Mouse (Mus musculus): ENCODE data around the gene Fam120a. TPM values are rescaled to one million over a fixed set of nuclear protein-coding genes. Genes with fewer than 3 reads are reported as not detected.

Gene Fam120a
- polyA plus RNA-seq, 1 experiment from 2014 or later: 38.0 TPM

DNA sequence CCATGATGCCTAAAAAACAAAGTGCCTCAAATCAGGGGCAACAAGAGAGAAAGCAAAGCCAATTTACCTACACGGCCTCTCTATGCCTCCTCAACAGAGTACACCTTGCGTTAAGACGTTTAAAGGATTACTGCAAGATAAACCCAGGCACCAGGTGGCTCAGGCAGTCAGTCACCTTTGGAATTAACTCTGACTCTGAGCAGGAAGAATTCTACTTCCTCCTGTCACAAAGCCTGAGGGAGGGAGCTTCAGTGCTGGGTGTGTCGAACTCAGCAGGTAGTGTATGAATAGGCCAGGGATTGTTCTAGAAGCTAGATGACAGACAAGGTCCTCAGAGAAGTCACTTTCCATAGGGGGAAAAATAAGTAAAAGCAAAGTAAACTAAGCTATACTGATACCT lies 9.2 kb downstream of the Fam120a start:
- no peaks in the 10 kb centered on the region for H3K27me3 ChIP-seq (replicated peaks; ENCODE audit: control insufficient read depth, insufficient read depth, low read length)
- no peak overlapping the region for H3K4me2 ChIP-seq
- H3K9me3 ChIP-seq (ENCODE audit: control insufficient read depth, low read length): no peaks in the 10 kb centered on the region
- DNase-seq (ENCODE audit: low spot score) (no peak), ATAC-seq (replicated peaks; ENCODE audit: low FRiP score) (no peak)
- WGBS: 63% methylated on average over 4 of the region's 4 CpGs
- H3K4me1 ChIP-seq (replicated peaks; ENCODE audit: control insufficient read depth, insufficient read depth, low read length): peaks cover 20% of the 10 kb centered on the region
- H3K36me3 ChIP-seq (ENCODE audit: control insufficient read depth, insufficient read depth, low read length): no peaks in the 10 kb centered on the region
- H3K27ac ChIP-seq (ENCODE audit: low read depth, low read length): no peak overlapping the region
- H3K4me3 ChIP-seq (ENCODE audit: low read depth, low read length): no peak overlapping the region
- no peak overlapping the region for H3K9ac ChIP-seq (ENCODE audit: low read depth, low read length)

- H3K4me3 ChIP-seq (ENCODE audit: low read depth, low read length): no peak overlapping the region
- DNase-seq (ENCODE audit: low spot score) (no peak), ATAC-seq (replicated peaks; ENCODE audit: low FRiP score) (no peak)
- H3K27ac ChIP-seq (ENCODE audit: low read depth, low read length): no peak overlapping the region
- 84% methylated on average over 4 of the region's 4 CpGs for WGBS
- no peak overlapping the region for H3K9ac ChIP-seq (ENCODE audit: low read depth, low read length)
- H3K9me3 ChIP-seq (ENCODE audit: control insufficient read depth, low read length): no peaks in the 10 kb centered on the region
- H3K36me3 ChIP-seq (ENCODE audit: control insufficient read depth, insufficient read depth, low read length): no peaks in the 10 kb centered on the region
- H3K27me3 ChIP-seq (replicated peaks; ENCODE audit: control insufficient read depth, insufficient read depth, low read length): no peaks in the 10 kb centered on the region
- H3K4me1 ChIP-seq (replicated peaks; ENCODE audit: control insufficient read depth, insufficient read depth, low read length): peaks cover 5% of the 10 kb centered on the region
- no peak overlapping the region for H3K4me2 ChIP-seq
These were observed 13.0 kb downstream of the Fam120a start for GRCm38 (mm10) chr13:48954825-48955224.

DNA sequence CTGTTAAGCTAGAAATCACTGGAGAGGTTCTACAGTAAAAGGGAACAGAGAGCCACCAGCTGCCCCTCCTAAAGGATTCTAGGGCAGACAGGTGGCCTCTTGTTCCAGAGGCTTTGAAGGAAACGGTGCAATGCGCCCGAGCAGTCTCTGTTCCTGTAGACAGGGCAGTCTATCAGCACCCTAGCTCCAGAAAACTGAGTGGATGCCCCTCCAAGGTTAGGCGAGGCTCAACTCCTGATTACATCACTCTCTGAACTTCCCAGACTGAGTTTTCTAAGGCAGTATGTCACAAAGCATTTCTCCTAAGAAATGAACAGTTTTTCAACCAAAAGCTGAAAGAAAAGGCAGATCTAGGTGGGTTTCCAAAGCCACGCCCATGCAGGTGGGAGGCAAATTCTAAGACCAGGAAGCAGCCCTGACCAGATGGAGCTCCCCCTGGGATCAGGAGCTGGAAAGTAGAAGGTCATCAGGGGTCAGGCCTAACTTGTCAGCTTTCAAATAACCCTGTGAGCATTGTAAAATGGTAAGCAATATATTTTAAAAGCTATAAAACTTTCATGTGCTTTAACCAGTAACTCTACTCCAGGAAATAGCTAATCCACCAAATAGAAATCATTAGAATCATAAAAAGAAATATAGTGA lies 17.1 kb downstream of the Fam120a start:
- Histone ChIP-seq H3K9ac (ENCODE audit: low read depth, low read length) (no peak overlapping the region), H3K4me1 (replicated peaks; ENCODE audit: control insufficient read depth, insufficient read depth, low read length) (peaks cover 2% of the 10 kb centered on the region; the same call in 1 of the 2 replicates), H3K36me3 (ENCODE audit: control insufficient read depth, insufficient read depth, low read length) (peaks cover 15% of the 10 kb centered on the region), H3K27me3 (replicated peaks; ENCODE audit: control insufficient read depth, insufficient read depth, low read length) (no peaks in the 10 kb centered on the region), H3K9me3 (ENCODE audit: control insufficient read depth, low read length) (no peaks in the 10 kb centered on the region), H3K4me2 (no peak overlapping the region), H3K27ac (ENCODE audit: low read depth, low read length) (no peak overlapping the region), H3K4me3 (ENCODE audit: low read depth, low read length) (no peak overlapping the region)
- WGBS: 74% methylated on average over 5 of the region's 5 CpGs
- ATAC-seq (replicated peaks; ENCODE audit: low FRiP score) (no peak), DNase-seq (ENCODE audit: low spot score) (no peak)

DNA sequence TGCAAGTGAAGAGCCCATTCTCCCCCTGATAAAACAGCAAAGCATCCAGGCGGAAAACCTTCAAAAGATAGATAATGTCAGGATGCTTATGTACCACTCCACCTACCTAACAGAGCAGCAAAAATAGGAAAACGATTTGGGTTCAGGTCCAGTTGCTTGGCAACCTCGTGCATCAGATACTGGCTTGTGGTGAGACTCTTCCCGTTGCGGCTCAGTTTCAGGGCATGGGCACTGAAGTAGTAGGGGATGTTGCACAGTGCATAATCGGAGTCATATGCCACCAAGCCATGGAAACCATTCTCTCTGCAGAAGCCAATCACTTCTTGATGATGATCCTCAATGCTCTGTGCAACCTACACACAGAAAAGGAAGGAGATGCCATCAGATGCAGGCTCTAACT lies 18.9 kb downstream of the Fam120a start:
- Histone ChIP-seq H3K9ac (ENCODE audit: low read depth, low read length) (no peak overlapping the region), H3K4me2 (no peak overlapping the region), H3K4me1 (replicated peaks; ENCODE audit: control insufficient read depth, insufficient read depth, low read length) (peaks cover 2% of the 10 kb centered on the region; the same call in 1 of the 2 replicates), H3K27me3 (replicated peaks; ENCODE audit: control insufficient read depth, insufficient read depth, low read length) (no peaks in the 10 kb centered on the region), H3K9me3 (ENCODE audit: control insufficient read depth, low read length) (no peaks in the 10 kb centered on the region), H3K27ac (ENCODE audit: low read depth, low read length) (no peak overlapping the region), H3K4me3 (ENCODE audit: low read depth, low read length) (no peak overlapping the region), H3K36me3 (ENCODE audit: control insufficient read depth, insufficient read depth, low read length) (peaks cover 20% of the 10 kb centered on the region)
- 91% methylated on average over 6 of the region's 6 CpGs for WGBS
- ATAC-seq (replicated peaks; ENCODE audit: low FRiP score): no peak
- no peak for DNase-seq (ENCODE audit: low spot score)

DNA sequence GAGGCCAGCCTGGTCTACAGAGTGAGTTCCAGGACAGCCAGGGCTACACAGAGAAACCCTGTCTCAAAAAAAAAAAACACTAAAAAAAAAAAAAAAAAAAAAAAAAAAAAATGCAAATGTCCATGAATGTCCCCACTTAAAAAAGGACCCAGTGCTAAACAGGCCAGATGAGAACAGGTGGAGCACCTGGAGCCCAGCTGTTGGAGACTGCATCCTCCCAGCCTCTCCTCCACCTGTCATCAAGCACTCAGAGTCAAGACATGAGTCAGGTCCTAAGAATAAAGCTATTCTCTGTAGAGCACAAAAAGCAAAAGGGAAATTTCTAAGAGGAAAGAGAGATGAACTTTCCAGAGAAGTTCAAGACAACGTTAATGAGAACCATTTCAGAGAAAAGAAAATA lies 23.2 kb downstream of the Fam120a start:
- DNase-seq (ENCODE audit: low spot score): no peak
- H3K36me3 ChIP-seq (ENCODE audit: control insufficient read depth, insufficient read depth, low read length): peaks cover 22% of the 10 kb centered on the region
- WGBS: 82% methylated on average over 1 of the region's 1 CpGs
- no peaks in the 10 kb centered on the region for H3K27me3 ChIP-seq (replicated peaks; ENCODE audit: control insufficient read depth, insufficient read depth, low read length)
- peaks cover 8% of the 10 kb centered on the region; the same call in 1 of the 2 replicates for H3K4me1 ChIP-seq (replicated peaks; ENCODE audit: control insufficient read depth, insufficient read depth, low read length)
- no peak overlapping the region for H3K9ac ChIP-seq (ENCODE audit: low read depth, low read length)
- no peak overlapping the region for H3K27ac ChIP-seq (ENCODE audit: low read depth, low read length)
- no peaks in the 10 kb centered on the region for H3K9me3 ChIP-seq (ENCODE audit: control insufficient read depth, low read length)
- H3K4me2 ChIP-seq: no peak overlapping the region
- no peak for ATAC-seq (replicated peaks; ENCODE audit: low FRiP score)
- H3K4me3 ChIP-seq (ENCODE audit: low read depth, low read length): no peak overlapping the region

GRCm38 (mm10) chr13:48942471-48942870 lies 25.3 kb downstream of the Fam120a start:
- H3K9ac ChIP-seq (ENCODE audit: low read depth, low read length): no peak overlapping the region
- no peaks in the 10 kb centered on the region for H3K27me3 ChIP-seq (replicated peaks; ENCODE audit: control insufficient read depth, insufficient read depth, low read length)
- ATAC-seq (replicated peaks; ENCODE audit: low FRiP score) (no peak), DNase-seq (ENCODE audit: low spot score) (no peak)
- no peak overlapping the region for H3K4me2 ChIP-seq
- WGBS: 81% methylated on average over 2 of the region's 2 CpGs
- peaks cover 19% of the 10 kb centered on the region; the same call in 1 of the 2 replicates for H3K36me3 ChIP-seq (ENCODE audit: control insufficient read depth, insufficient read depth, low read length)
- H3K27ac ChIP-seq (ENCODE audit: low read depth, low read length): no peak overlapping the region
- H3K9me3 ChIP-seq (ENCODE audit: control insufficient read depth, low read length): no peaks in the 10 kb centered on the region
- peaks cover 8% of the 10 kb centered on the region; the same call in 1 of the 2 replicates for H3K4me1 ChIP-seq (replicated peaks; ENCODE audit: control insufficient read depth, insufficient read depth, low read length)
- no peak overlapping the region for H3K4me3 ChIP-seq (ENCODE audit: low read depth, low read length)

DNA sequence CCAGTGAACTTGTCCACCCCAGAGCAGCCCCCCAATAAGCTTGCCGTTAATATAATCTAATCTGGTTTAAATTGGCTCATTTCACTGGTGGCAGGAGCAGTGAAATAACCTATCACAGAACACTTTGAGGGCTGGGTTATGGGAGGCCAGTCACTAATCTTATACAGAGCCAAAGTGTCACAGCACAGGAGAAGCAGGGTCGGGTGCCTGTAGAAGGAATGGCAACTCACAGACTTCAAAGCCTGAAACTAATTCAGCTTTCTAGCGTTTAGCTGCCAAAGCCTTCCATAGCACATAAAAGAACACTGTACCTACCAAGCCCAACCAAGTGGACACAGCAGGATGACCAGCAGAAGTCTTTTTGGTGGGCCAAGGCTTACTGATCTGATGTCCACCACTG lies 26.0 kb downstream of the Fam120a start:
- ATAC-seq (replicated peaks; ENCODE audit: low FRiP score): no peak

DNA sequence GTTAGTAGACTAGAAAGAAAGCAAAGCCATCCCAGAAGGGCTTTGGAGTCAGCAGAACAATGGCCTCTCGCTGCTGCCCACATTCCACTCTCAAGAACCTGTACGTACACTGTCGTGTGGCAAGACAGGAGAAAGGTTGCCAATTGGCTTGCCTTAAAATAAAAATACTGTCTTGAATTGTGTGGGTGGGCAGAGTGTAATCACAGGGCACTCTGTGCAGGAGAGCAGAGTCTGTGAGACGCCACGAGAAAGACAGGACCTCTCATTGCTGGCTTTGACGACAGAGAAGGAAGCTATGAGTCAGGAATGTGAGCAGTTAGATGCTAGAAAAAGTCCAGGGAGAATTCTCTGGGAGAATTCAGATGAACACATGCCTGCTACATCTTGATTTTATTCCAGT lies 33.2 kb downstream of the Fam120a start:
- Histone ChIP-seq H3K9ac (ENCODE audit: low read depth, low read length) (no peak overlapping the region), H3K4me3 (ENCODE audit: low read depth, low read length) (no peak overlapping the region), H3K4me2 (no peak overlapping the region), H3K4me1 (replicated peaks; ENCODE audit: control insufficient read depth, insufficient read depth, low read length) (no peaks in the 10 kb centered on the region), H3K9me3 (ENCODE audit: control insufficient read depth, low read length) (no peaks in the 10 kb centered on the region), H3K36me3 (ENCODE audit: control insufficient read depth, insufficient read depth, low read length) (peaks cover 28% of the 10 kb centered on the region), H3K27ac (ENCODE audit: low read depth, low read length) (no peak overlapping the region), H3K27me3 (replicated peaks; ENCODE audit: control insufficient read depth, insufficient read depth, low read length) (no peaks in the 10 kb centered on the region)
- no peak for ATAC-seq (replicated peaks; ENCODE audit: low FRiP score)
- DNase-seq (ENCODE audit: low spot score): no peak
- WGBS: 82% methylated on average over 6 of the region's 6 CpGs

More for the DNA sequence above, 26.0 kb downstream of the Fam120a start:
- H3K36me3 ChIP-seq (ENCODE audit: control insufficient read depth, insufficient read depth, low read length): peaks cover 17% of the 10 kb centered on the region; the same call in 1 of the 2 replicates
- H3K4me1 ChIP-seq (replicated peaks; ENCODE audit: control insufficient read depth, insufficient read depth, low read length): peaks cover 8% of the 10 kb centered on the region; the same call in 1 of the 2 replicates
- WGBS: 76% methylated on average over 3 of the region's 3 CpGs
- H3K4me2 ChIP-seq: no peak overlapping the region
- H3K4me3 ChIP-seq (ENCODE audit: low read depth, low read length): no peak overlapping the region
- H3K27me3 ChIP-seq (replicated peaks; ENCODE audit: control insufficient read depth, insufficient read depth, low read length): no peaks in the 10 kb centered on the region
- H3K9me3 ChIP-seq (ENCODE audit: control insufficient read depth, low read length): no peaks in the 10 kb centered on the region
- no peak overlapping the region for H3K27ac ChIP-seq (ENCODE audit: low read depth, low read length)
- no peak for DNase-seq (ENCODE audit: low spot score)
- no peak overlapping the region for H3K9ac ChIP-seq (ENCODE audit: low read depth, low read length)

- no peaks in the 10 kb centered on the region for H3K9me3 ChIP-seq (ENCODE audit: control insufficient read depth, low read length)
- no peak overlapping the region for H3K9ac ChIP-seq (ENCODE audit: low read depth, low read length)
- H3K27ac ChIP-seq (ENCODE audit: low read depth, low read length): no peak overlapping the region
- H3K27me3 ChIP-seq (replicated peaks; ENCODE audit: control insufficient read depth, insufficient read depth, low read length): no peaks in the 10 kb centered on the region
- H3K4me2 ChIP-seq: no peak overlapping the region
- WGBS: 87% methylated on average over 3 of the region's 3 CpGs
- no peak overlapping the region for H3K4me3 ChIP-seq (ENCODE audit: low read depth, low read length)
- no peaks in the 10 kb centered on the region for H3K4me1 ChIP-seq (replicated peaks; ENCODE audit: control insufficient read depth, insufficient read depth, low read length)
- H3K36me3 ChIP-seq (ENCODE audit: control insufficient read depth, insufficient read depth, low read length): peaks cover 31% of the 10 kb centered on the region
- DNase-seq (ENCODE audit: low spot score) (no peak), ATAC-seq (replicated peaks; ENCODE audit: low FRiP score) (no peak)
These were observed 35.1 kb downstream of the Fam120a start for GRCm38 (mm10) chr13:48932692-48933091.
